Mouse (Mus musculus) lung, embryonic 15.5 days (tissue): ENCODE measurements at regions not wholly inside any gene's neighbourhood (a gene's known extent, or its start where the extent isn't known, plus 50 kb on each side); places are given as distances from the start of the nearest gene placed in this dataset.

Experiments used
- ATAC-seq: fragments of 200-750 bp; cut with Nextera tagmentation; 2 replicates; pipeline ENCODE4 v1.8.0; 2017; ENCODE audit warnings: moderate number of reproducible peaks, borderline replicate concordance; ENCODE audit not compliant: low FRiP score, low TSS enrichment; ENCODE audit errors: extremely low read depth
- H3K27ac ChIP-seq: fragments of 300-500 bp; sonication (generic); 2 replicates; pipeline ENCODE4 v1.5.1; 2015; ENCODE audit warnings: moderate library complexity, mild to moderate bottlenecking, inconsistent platforms
- H3K27me3 ChIP-seq: fragments of 300-500 bp; sonication (generic); 2 replicates; pipeline ENCODE4 v1.6.1; 2015; ENCODE audit warnings: inconsistent platforms
- H3K36me3 ChIP-seq: fragments of 300-500 bp; sonication (generic); 2 replicates; pipeline ENCODE4 v1.6.1; 2015; ENCODE audit warnings: inconsistent platforms
- H3K4me1 ChIP-seq: fragments of 300-500 bp; sonication (generic); 2 replicates; pipeline ENCODE4 v1.6.1; 2015; ENCODE audit warnings: inconsistent platforms
- H3K4me2 ChIP-seq: fragments of 300-500 bp; sonication (generic); 2 replicates; pipeline ENCODE4 v1.6.1; 2015; ENCODE audit warnings: inconsistent platforms, mild to moderate bottlenecking, moderate library complexity
- H3K4me3 ChIP-seq: fragments of 300-500 bp; sonication (generic); 2 replicates; pipeline ENCODE4 v1.5.1; 2015; ENCODE audit warnings: mild to moderate bottlenecking, inconsistent platforms
- H3K9ac ChIP-seq: fragments of 300-500 bp; sonication (generic); 2 replicates; pipeline ENCODE4 v1.6.1; 2015; ENCODE audit warnings: inconsistent platforms
- H3K9me3 ChIP-seq: fragments of 300-500 bp; sonication (generic); 2 replicates; pipeline ENCODE4 v1.6.1; 2016; ENCODE audit warnings: inconsistent platforms
- WGBS: fragments of 180-500 bp; shearing (Covaris S2); methylation state at CpG from one replicate; pipeline ENCODE4 v1.1.7; 2015; 5-methylcytosine and 5-hydroxymethylcytosine counted together

DNA sequence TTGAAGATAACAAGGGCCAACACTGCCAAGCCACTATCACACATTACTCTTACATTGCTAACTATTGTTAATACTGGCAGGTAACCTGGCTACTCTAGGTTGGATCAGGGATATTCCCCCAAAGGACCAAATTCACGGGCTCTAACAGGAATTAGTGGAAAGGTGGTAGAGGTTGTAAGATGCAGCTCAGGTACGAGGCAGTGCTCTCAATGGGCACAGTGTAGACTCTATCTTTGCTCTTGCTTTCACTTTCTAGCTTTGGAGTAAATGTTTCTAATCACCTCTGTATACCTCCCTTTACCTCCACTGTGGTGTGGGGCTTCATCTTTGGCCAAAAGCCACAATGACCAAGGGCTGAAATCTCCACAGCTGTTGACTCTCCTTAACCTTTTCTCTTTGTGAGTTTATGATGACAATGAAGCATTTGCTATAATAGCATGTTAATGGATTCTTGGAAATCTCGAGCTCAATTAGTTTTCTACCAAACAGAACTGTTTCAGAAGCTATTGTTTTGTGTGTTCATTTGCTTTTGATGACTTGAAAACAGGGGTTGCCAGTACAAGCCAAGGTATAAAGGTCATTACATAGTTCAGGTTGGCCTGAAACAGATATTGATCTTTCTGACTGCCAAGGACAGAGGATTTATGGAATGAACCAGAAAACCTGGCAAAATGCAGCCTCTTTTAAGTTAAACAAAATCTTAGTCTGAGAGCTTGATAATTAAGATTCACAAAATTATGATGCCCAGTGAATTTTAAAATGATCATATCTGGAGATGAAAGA, 454.1 kb downstream of the 1190002N15Rik start:
- Histone ChIP-seq H3K4me3 (no peak overlapping the region), H3K27ac (no peak overlapping the region), H3K4me1 (no peaks in the 10 kb centered on the region), H3K9me3 (no peaks in the 10 kb centered on the region), H3K36me3 (no peaks in the 10 kb centered on the region), H3K27me3 (no peaks in the 10 kb centered on the region), H3K9ac (no peak overlapping the region), H3K4me2 (no peak overlapping the region)
- 66% methylated on average over 3 of the region's 3 CpGs for WGBS
- ATAC-seq, result no peak

DNA sequence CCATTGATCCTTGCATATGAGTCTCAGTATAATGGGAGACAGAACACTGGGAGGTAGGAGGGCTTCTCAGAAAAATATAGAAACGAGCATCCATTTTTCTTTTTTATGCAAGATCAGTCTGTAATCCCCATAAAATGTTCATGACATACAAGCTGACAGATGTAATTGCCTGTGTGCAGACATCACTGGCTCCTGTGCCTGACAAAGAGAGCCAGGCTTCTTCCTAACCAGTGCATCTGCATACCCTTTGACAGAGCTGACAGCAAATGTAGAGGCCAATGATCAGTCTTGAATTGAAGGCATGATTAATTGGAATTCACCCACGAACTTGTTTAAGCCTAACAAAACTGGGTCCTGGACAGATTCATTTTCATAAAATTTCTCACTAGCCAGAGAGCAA, 463.0 kb downstream of the 1190002N15Rik start:
- no peak overlapping the region for H3K4me2 ChIP-seq
- H3K27ac ChIP-seq, result no peak overlapping the region
- H3K4me1 ChIP-seq, result no peaks in the 10 kb centered on the region
- no peaks in the 10 kb centered on the region for H3K36me3 ChIP-seq
- no peaks in the 10 kb centered on the region for H3K27me3 ChIP-seq
- ATAC-seq, result no peak
- no peaks in the 10 kb centered on the region for H3K9me3 ChIP-seq
- H3K9ac ChIP-seq, result no peak overlapping the region
- no peak overlapping the region for H3K4me3 ChIP-seq
- WGBS, result 43% methylated on average over 2 of the region's 2 CpGs

DNA sequence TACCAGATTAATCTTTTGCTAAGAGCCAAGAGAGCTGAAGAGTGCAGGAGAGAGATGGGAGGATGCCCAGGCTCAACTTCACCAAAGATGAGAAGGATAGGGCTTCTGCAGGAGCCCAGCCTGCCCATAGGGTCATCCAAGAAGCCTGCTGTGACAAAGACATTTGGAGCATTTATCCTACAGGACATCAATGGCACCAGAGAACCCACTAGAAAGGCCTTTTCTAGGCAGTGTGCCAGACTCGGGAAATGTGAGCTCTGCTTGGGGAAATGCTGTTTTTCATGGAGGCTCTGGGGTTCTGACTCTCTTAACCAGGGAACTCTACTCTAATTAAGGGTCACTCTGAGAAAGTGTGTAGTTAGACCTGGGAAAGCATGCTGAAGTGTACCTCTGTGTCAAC, 470.8 kb downstream of the 1190002N15Rik start:
- no peak overlapping the region for H3K9ac ChIP-seq
- no peak overlapping the region for H3K4me2 ChIP-seq
- H3K9me3 ChIP-seq, result no peaks in the 10 kb centered on the region
- ATAC-seq, result no peak; the same call in 1 of the 2 replicates
- peaks cover 5% of the 10 kb centered on the region; the same call in 1 of the 2 replicates for H3K4me1 ChIP-seq
- no peaks in the 10 kb centered on the region for H3K36me3 ChIP-seq
- H3K27ac ChIP-seq, result no peak overlapping the region
- WGBS, result 38% methylated on average over 1 of the region's 1 CpGs
- no peak overlapping the region for H3K4me3 ChIP-seq
- H3K27me3 ChIP-seq, result no peaks in the 10 kb centered on the region

DNA sequence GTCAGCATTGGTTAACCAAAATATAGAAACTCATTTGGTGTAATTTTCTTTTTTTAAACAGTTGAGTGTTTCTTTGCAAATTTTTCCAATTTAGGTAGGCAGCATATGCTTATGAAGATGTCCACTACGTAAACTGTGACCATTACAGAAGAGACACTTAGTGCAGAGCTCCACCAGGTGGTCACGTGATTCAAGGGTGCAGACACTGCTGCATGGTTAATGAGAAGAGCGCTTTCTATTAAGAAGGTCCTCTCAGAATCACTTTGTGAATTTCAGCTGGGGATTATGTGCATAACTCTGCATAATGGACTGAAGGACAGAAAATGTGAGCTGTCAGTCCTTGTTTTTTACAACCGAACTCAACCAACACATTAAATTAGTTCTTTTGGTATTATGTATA, 484.7 kb downstream of the 1190002N15Rik start:
- Histone ChIP-seq H3K4me3 (no peak overlapping the region), H3K9ac (no peak overlapping the region), H3K27ac (no peak overlapping the region)

DNA sequence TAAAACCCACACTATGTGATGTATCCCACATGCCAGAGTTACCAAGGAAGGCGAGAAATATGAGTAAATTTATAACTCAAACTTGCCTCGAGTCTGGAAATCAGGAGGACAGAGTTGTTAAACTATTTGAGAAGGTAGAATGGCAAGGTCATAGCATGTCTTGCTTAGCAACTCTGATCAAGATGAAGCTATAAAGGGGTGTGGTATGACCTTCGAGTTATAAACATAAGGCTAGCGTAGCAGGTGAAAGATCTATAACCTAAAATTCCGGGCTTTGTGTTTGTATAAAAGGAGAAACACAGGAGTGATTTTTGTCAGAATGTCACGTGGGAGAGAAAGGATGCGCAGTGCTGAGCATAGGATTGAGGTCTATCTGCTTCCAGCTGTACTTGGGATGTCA, 490.0 kb downstream of the 1190002N15Rik start:
- Histone ChIP-seq H3K4me3 (no peak overlapping the region), H3K9ac (no peak overlapping the region), H3K27me3 (no peaks in the 10 kb centered on the region), H3K9me3 (no peaks in the 10 kb centered on the region), H3K36me3 (no peaks in the 10 kb centered on the region), H3K4me2 (no peak overlapping the region), H3K27ac (no peak overlapping the region), H3K4me1 (no peaks in the 10 kb centered on the region)
- no peak for ATAC-seq
- WGBS, result 70% methylated on average over 7 of the region's 7 CpGs

More for the DNA sequence above, 484.7 kb downstream of the 1190002N15Rik start:
- no peak for ATAC-seq
- Histone ChIP-seq H3K27me3 (no peaks in the 10 kb centered on the region), H3K4me2 (no peak overlapping the region), H3K4me1 (no peaks in the 10 kb centered on the region), H3K36me3 (no peaks in the 10 kb centered on the region), H3K9me3 (no peaks in the 10 kb centered on the region)
- WGBS, result 71% methylated on average over 4 of the region's 4 CpGs

DNA sequence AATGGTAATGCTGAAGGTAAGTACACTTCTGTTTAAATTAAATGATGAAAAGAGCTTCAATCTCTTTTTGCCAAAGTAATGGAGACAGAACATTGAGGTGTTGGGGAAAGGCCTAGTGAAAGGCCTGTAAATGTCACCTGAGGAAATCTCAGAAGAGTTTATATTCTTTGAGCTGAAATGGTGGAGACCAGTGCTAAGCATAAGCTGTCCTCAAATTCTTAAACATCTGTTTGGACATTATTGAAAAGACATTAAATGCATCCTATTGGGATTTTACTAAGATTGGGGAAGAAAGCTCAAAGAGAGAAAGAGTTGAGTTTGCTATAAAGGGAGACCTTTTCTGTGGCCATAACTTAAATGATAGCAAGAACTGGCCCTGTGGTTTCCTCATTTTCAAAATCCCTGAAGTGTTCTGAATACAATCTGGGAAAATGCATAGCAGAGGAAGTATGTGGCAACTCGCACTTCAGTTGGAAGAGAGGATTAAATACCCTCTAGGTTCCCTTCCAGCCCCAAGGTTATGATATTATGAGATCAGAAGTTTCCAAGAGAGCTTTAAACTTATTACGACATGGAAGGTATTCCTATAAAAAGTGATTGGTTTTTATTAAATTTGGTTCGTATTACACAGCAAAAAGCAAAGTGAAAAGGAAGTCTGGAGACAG, 492.3 kb downstream of the 1190002N15Rik start:
- H3K36me3 ChIP-seq, result no peaks in the 10 kb centered on the region
- no peak for ATAC-seq
- H3K9ac ChIP-seq, result no peak overlapping the region
- H3K4me3 ChIP-seq, result no peak overlapping the region
- no peak overlapping the region for H3K4me2 ChIP-seq
- H3K9me3 ChIP-seq, result no peaks in the 10 kb centered on the region
- H3K27me3 ChIP-seq, result no peaks in the 10 kb centered on the region
- WGBS, result 78% methylated on average over 3 of the region's 3 CpGs
- no peak overlapping the region for H3K27ac ChIP-seq
- H3K4me1 ChIP-seq, result no peaks in the 10 kb centered on the region

DNA sequence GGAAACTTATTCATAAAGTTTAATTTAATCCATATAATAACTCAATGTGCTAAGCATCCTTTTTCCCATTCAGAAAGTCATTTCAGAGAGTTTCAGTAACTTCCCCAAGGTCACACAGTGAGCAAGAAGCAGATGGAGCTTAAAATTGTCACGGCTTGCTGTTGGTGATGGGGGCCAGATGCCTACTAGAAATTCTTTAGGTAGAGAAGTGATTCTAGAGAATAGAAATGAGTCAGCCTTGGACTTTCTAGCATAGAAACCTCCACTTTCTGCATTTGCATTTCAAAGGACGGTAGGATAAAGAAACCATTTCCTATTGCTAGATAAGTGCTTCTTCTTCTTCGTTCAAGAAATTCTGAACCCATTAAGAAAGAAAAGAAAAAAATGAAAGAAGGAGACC, 514.1 kb downstream of the 1190002N15Rik start:
- Histone ChIP-seq H3K36me3 (no peaks in the 10 kb centered on the region), H3K4me3 (no peak overlapping the region)

DNA sequence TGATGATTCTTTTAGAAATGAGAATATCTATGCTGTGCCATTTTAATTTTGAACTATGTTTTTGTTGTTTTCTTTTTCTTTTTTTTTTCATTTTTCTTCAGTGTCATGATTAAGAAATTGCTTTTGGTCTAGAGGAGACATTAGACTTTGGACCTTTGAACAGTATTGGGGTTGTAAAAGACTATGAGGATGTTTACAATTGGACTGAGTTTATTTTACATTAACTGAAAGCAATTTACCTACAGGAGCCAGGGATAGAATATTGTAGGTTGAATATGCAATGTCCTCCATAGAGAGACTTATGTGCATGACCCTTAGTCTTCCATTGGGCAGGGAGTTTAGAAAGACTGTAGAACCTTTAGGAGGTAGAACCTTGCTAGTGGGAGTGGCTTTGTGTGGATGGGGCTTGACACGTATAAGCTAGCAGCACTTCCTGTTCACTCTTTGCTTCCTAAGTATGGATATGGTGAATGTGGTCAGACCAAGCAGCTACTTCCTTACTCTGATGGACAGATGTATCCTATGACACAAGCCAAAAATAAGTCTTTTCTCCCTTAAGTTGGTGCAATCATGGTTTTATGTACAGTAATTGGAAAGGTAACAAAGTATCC, 516.5 kb downstream of the 1190002N15Rik start:
- no peaks in the 10 kb centered on the region for H3K9me3 ChIP-seq
- no peaks in the 10 kb centered on the region for H3K36me3 ChIP-seq
- H3K9ac ChIP-seq, result no peak overlapping the region
- H3K4me2 ChIP-seq, result no peak overlapping the region
- H3K4me1 ChIP-seq, result no peaks in the 10 kb centered on the region
- no peak overlapping the region for H3K4me3 ChIP-seq
- ATAC-seq, result no peak
- no peaks in the 10 kb centered on the region for H3K27me3 ChIP-seq
- WGBS, result 64% methylated on average over 1 of the region's 1 CpGs
- H3K27ac ChIP-seq, result no peak overlapping the region

More for the DNA sequence above, 514.1 kb downstream of the 1190002N15Rik start:
- Histone ChIP-seq H3K4me2 (no peak overlapping the region), H3K27me3 (no peaks in the 10 kb centered on the region), H3K27ac (no peak overlapping the region), H3K4me1 (no peaks in the 10 kb centered on the region), H3K9me3 (no peaks in the 10 kb centered on the region), H3K9ac (no peak overlapping the region)
- WGBS, result 54% methylated on average over 3 of the region's 3 CpGs
- no peak for ATAC-seq

DNA sequence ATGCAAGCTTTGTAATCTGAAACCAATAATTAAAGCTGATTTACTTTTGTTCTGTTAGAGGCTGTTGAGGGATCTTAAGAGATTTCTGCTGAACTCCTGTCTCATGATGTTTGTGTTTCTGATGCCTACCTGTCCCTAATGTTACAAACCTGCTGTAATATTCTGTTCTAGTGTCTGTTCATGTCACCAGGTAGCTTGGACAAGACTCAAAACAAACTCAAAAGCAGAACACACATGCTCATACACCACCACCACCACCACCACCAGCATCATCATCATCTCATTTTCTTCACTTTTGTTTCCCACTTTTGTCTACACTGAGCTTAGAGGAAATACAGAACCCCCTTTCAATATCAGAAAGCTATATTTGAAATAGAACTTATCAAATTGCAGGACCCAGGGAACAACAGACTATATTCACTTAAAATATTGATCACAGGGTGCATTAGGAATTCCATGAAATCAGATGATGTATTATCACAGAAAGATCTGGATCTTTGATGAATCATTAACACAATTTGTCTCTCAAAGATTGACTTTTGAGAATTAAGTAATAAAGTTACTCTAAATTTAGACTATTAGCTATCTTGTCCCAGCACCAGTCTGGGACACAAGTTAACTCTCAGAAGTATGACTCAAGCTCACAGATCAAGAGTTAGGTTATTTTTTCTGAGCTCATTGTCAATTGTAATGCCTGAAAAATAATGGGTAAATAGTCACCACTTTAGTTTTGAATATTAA, 521.0 kb downstream of the 1190002N15Rik start:
- Histone ChIP-seq H3K27ac (no peak overlapping the region), H3K4me2 (no peak overlapping the region), H3K4me3 (no peak overlapping the region), H3K9ac (no peak overlapping the region), H3K36me3 (no peaks in the 10 kb centered on the region), H3K4me1 (no peaks in the 10 kb centered on the region), H3K9me3 (no peaks in the 10 kb centered on the region), H3K27me3 (no peaks in the 10 kb centered on the region)
- no peak for ATAC-seq

DNA sequence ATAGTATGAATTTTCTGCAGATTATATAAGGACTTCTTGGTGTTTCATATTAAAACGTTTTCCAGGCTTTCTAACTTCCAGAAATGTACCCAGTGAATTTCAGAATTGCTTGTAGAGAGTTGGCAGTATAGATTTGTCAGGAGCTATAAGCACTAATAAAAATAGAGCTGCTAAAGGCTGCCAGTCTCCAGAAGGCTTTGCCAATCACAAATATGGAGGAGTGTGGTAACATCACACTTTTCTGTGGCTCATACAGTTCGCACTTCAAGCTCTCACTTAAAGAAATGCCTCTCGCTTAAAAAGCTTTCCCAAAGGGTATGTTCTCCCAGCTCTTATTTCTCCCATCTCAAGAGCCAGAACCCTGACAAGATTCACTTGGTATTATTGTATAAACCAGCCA, 545.7 kb downstream of the 1190002N15Rik start:
- no peak overlapping the region for H3K27ac ChIP-seq
- no peak overlapping the region for H3K4me3 ChIP-seq
- H3K4me2 ChIP-seq, result no peak overlapping the region
- H3K9me3 ChIP-seq, result no peaks in the 10 kb centered on the region
- no peaks in the 10 kb centered on the region for H3K27me3 ChIP-seq
- H3K4me1 ChIP-seq, result no peaks in the 10 kb centered on the region
- WGBS, result 69% methylated on average over 3 of the region's 3 CpGs
- no peak for ATAC-seq
- no peak overlapping the region for H3K9ac ChIP-seq
- no peaks in the 10 kb centered on the region for H3K36me3 ChIP-seq

DNA sequence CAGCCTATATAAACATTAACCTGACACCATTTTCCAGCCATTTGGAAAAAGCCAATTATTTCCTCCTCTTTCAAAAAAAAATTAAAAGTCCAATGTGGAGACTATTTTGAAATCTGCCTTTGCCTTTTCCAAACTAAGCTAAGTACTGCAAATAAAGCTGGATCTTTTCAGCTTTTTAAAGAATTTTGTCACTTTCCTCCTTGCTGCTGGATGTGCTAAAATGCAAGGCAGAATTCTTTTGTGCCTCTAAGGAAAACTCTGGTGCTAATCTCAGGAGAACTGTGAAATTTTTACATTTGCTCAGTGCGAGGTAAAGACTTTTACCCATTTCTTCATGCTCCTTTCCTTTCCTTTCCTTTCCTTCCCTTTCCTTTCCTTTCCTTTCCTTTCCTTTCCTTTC, 546.7 kb downstream of the 1190002N15Rik start:
- Histone ChIP-seq H3K4me1 (no peaks in the 10 kb centered on the region), H3K27ac (no peak overlapping the region), H3K4me3 (no peak overlapping the region), H3K9me3 (no peaks in the 10 kb centered on the region), H3K4me2 (no peak overlapping the region), H3K9ac (no peak overlapping the region), H3K27me3 (no peaks in the 10 kb centered on the region), H3K36me3 (no peaks in the 10 kb centered on the region)
- WGBS, result 41% methylated on average over 1 of the region's 1 CpGs
- ATAC-seq, result no peak

DNA sequence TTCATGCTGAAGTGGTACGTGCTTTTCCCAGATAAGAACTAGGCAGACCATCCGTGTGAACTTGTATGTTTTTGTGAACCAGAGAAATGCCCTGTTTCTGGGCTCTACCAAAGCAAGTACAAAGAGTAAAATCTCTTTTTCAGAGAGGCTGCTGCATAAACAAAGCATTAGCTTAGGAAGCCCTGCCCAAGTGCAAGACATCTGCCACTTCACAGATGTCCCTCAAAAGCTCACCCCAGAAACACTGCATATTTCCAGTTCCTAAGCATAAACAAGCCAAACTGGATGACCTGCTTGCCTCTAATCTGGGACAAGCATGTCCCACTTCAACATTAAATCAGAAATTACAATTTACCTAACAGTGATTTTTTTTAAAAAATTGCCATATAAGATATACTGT, 556.7 kb downstream of the 1190002N15Rik start:
- ATAC-seq, result no peak
- H3K4me3 ChIP-seq, result no peak overlapping the region
- H3K27ac ChIP-seq, result no peak overlapping the region
- H3K4me1 ChIP-seq, result no peaks in the 10 kb centered on the region
- H3K4me2 ChIP-seq, result no peak overlapping the region
- H3K9ac ChIP-seq, result no peak overlapping the region
- no peaks in the 10 kb centered on the region for H3K27me3 ChIP-seq
- H3K36me3 ChIP-seq, result no peaks in the 10 kb centered on the region
- H3K9me3 ChIP-seq, result no peaks in the 10 kb centered on the region
- 21% methylated on average over 2 of the region's 2 CpGs for WGBS
